Mouse (Mus musculus) A20 (cell line): ENCODE results near the gene Kin.

Source experiments
- DNase-seq: peaks from one replicate; pipeline ENCODE4 v3.0.0-alpha.2; 2011; ENCODE audit warnings: low read depth, low spot score

Gene Kin

GRCm38 (mm10) chr2:10108535-10109189 is 28.3 kb downstream of the Kin start:
- no peak for DNase-seq

DNA sequence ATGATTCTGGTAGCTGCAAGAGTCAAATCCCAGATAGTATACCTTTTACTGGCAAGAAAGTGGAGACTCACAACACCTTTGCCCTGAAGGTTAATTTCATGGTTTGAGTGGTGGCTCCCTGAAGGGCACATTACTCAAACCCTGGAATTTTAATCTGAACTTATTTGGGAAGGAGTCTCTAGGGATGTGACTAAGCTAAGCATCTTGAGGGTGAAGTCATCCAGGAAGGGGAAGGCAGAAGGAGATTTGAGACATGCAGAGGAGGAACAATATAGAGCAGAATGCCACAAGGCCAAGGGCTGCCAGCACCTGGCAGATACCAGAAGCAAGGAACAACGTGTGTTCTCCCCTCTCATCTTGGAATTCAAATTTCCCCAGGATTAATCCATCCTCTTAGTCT is 38.4 kb downstream of the Kin start:
- DNase-seq = no peak

DNA sequence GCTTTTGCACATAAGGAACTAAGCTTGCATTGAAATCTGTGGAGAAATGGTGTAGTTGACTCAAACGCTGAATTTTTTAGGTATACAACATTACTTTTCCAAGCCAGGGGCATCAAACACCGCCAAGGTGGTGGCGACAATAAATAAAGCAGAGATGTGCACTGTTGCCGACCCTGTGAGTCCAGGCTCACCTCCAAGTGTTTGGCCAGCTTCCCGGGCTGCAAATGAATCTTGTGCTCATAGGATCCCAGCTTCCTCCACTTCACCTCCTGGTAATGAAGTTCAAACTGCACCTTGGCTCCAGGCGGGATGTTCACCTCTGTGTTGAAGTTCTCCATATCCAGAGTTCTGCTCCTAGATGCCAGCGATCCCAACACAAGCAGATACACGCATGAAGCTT is 38.9 kb downstream of the Kin start:
- no peak for DNase-seq

- DNase-seq = no peak
Observed at GRCm38 (mm10) chr2:10121826-10122225, 41.4 kb downstream of the Kin start.

- no peak for DNase-seq
Observed at GRCm38 (mm10) chr2:10126122-10126521, 45.7 kb downstream of the Kin start.

GRCm38 (mm10) chr2:10127471-10127870 is 47.1 kb downstream of the Kin start:
- no peak for DNase-seq

DNA sequence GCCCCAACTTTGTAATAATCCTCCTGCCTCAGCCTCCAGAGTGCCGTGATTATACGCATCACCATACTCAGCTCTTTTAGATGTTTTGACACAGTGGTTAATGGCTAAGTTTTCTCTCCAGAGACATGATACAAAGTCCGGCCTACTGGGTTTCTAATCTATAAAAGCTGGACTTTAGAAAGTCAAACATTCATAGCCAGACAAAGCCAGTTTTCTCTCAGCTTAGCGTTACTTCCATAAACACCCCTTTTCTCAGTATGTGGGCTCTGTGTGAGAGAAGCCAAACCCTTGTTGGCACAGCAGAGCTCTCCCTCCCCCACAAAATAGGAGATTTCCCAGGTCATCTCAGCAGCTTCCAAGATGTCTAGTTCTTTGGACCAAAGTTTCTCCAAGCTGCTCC is 48.2 kb downstream of the Kin start:
- DNase-seq = no peak

- DNase-seq = no peak
Observed at GRCm38 (mm10) chr2:10130341-10130990, 50.1 kb downstream of the Kin start.

DNA sequence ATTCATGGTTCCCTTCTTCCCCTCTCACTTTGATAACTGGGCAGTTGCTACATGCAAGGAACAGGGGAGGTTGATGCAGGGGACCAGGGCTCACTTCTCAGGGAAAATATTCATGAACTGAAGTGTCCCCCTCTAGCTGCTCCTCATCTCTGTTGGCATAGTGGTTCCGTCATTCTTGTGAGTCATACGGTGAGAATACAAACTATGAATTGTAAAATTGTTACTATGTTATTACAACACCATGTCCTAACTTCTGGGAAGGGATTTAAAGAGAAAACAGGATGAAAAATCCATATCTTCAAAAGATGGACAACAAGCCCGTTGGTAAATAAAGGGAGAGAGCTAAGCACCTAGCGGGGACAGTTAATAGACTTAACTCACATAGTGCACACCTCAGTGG is 50.9 kb downstream of the Kin start, which contains the start of gene Itih2:
Itih2 (minus strand) TSS at position 101 of the 400 bp plus-strand sequence.
- DNase-seq = no peak

DNA sequence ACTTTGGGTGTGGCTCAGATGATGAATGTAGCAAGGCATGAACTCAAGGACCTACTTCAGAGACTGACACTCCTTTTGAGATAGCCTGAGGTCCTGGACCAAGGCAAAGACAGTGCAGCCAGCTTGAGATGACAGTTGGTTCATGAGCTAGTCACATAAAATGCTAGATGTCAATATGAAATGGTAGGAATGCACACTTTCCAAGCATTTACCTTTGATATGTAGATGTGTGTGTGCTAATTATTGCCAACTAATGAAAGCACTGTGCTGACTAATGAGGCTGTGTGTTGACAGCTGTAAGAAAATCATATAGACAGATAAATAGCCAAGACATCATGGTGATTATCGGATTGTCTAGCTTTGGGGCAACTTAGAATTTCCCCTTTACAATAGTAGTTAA is 51.7 kb downstream of the Kin start:
- DNase-seq = no peak

DNA sequence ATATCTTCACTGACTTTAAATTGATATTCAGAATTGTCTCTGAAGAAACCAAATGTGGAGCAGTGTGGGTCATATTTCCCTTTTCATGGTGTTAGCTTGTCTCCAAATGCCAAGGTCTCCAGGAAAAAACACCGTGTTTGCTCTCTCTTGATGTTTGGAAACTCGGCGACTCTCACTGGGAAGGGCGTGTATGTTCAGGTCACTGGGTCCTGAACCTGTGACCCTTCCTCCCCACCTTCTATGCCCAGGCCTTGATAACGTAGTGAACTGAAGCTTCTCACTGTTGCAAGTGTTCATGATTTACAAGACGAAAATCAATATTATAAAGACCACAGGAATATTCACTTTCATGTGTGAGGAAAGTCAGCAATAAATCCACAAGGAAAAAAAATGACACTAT is 53.5 kb downstream of the Kin start:
- no peak for DNase-seq

DNA sequence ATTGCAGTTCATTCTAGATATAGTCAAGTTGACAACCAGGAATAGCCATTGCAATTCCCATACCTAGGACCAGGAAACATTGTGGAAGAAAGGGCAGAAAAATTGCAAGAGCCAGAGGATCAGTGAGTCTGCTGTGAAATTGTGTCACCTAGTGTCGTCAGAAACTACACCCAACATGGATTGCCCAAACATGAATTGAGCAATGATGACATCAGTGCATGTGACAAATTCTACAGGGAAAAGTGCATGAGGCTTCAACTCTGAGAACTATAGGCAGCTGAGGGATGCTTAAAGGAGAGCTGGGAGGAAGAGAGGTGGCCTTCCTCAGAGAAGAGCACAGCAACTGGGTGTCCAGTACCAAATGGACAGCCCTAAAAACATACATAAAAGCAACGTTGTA is 56.9 kb downstream of the Kin start:
- no peak for DNase-seq

DNA sequence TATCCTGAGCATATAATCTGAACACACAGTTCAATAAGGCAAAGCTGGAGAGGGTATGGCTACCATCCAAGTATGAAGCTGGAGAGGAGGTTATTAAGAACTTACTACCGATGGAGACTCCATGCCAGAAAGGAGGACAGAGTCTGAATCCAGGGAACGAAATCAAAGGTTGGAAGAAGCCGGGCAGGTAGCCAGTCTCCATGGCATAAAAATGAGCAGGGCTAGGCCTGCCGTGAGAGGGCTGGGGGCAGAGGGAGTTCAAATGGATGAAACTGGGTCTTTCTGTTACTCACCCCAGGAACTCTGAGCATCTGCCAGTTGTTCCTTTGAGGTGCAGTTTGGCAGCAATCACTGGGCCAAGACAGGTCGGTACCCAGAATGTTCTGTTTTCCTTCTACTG is 60.1 kb downstream of the Kin start:
- DNase-seq = no peak
